Mouse (Mus musculus): ENCODE measurements around the gene Ypel5. TPM values are rescaled to one million over a fixed set of nuclear protein-coding genes. Genes with fewer than 3 reads are reported as not detected.

Ypel5 gene
- polyA plus RNA-seq, 1 experiment from 2014 or later, result 109 TPM

DNA sequence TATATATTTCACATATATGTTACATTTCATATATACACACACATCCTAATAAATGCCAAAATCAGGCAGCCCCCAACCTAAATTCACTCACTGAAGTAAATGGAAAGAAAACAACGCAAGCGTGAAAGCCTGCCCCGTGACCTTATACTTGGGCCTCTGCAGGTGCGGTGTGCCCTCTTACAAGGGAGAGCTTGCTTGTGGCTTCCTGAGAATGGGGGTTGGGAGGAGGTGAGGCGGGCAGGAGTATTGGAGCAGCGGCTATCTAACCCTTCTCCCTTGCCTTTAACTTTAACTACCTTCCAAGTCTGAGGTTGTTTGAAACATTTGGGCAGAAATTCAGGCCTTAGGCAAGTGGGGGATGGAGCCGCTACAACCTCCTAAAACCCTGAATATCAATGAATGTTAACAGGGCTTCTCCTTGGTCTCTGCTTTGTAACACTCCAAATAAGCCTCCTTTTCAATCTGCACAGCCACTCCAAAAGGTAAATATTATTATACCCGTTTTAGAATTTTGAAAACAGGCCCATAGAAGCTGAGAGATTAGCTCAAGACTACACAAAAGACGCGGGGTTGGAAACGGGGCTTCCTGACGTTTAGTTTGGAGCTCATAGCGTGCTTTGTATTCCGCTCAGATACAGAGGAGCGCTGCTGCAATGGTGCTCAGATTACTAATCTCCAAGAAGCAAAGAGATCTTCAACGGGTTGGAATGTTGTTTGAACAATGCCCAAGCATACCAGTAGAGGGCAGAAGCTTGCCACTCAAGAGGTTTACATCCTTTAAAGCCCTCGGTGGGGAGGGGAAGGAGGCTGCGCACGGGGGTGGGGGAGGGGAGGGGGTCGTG, 53.5 kb downstream of the Ypel5 start:
- DNase-seq (ENCODE audit: low spot score), result peak; percentile 85
- H3K9me3 ChIP-seq (ENCODE audit: low read length), result no peaks in the 10 kb centered on the region
- no peaks in the 10 kb centered on the region for H3K27me3 ChIP-seq (replicated peaks; ENCODE audit: insufficient read depth, low read length)
- TF ChIP-seq CTCF (IDR thresholded peaks at IDR 0.05) (peak; percentile 84), EP300 (IDR thresholded peaks at IDR 0.05) (no peak)
- no peaks in the 10 kb centered on the region for H3K4me1 ChIP-seq (ENCODE audit: insufficient read depth, low read depth, low read length)
- WGBS, result 24% methylated on average over 18 of the region's 20 CpGs
- ATAC-seq, result peak; percentile 76
- no peaks in the 10 kb centered on the region for H3K36me3 ChIP-seq (ENCODE audit: insufficient read depth, low read length)
- H3K9ac ChIP-seq (replicated peaks; ENCODE audit: low read depth), result no peak overlapping the region
- no peak overlapping the region for H3K4me3 ChIP-seq (ENCODE audit: low read depth, low read length)
- H3K4me2 ChIP-seq (replicated peaks; ENCODE audit: low read depth, low read length), result peak overlapping the region; percentile 19; the same call in 1 of the 2 replicates
- no peak overlapping the region for H3K27ac ChIP-seq (ENCODE audit: low read length)

DNA sequence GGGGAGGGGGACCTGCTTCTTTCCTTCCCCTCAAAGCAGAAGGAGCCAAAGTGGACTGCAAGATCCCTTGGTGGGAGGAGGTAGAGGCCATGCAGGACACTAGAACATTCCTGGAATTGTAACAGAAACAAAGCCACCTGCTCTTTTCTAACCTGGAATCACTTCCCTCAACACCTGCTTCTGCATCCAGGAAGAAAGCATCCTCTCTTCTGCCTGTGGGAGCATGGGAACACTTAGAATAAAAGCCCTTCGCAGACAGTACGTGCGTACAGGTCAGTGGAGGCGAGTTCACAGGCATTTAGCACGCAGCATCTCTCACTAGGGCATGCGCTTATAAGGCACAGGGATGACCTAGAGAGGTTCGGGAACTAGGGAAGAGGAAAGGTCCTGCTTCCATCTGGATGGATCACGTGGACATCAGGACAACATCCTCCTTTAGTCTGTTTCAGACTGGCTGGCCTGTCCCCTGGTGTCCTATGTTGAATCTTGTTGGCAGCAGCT, 54.2 kb downstream of the Ypel5 start:
- Histone ChIP-seq H3K4me1 (ENCODE audit: insufficient read depth, low read depth, low read length) (no peaks in the 10 kb centered on the region), H3K36me3 (ENCODE audit: insufficient read depth, low read length) (no peaks in the 10 kb centered on the region), H3K4me3 (ENCODE audit: low read depth, low read length) (no peak overlapping the region), H3K27ac (ENCODE audit: low read length) (no peak overlapping the region), H3K27me3 (replicated peaks; ENCODE audit: insufficient read depth, low read length) (no peaks in the 10 kb centered on the region), H3K9me3 (ENCODE audit: low read length) (no peaks in the 10 kb centered on the region), H3K9ac (replicated peaks; ENCODE audit: low read depth) (no peak overlapping the region), H3K4me2 (replicated peaks; ENCODE audit: low read depth, low read length) (no peak overlapping the region)
- ATAC-seq (0 out of 2 replicates have a peak, but pooled peaks have one; percentile 8), DNase-seq (ENCODE audit: low spot score) (no peak)
- TF ChIP-seq CTCF (IDR thresholded peaks at IDR 0.05) (no peak), EP300 (IDR thresholded peaks at IDR 0.05) (no peak)
- 56% methylated on average over 8 of the region's 8 CpGs for WGBS

DNA sequence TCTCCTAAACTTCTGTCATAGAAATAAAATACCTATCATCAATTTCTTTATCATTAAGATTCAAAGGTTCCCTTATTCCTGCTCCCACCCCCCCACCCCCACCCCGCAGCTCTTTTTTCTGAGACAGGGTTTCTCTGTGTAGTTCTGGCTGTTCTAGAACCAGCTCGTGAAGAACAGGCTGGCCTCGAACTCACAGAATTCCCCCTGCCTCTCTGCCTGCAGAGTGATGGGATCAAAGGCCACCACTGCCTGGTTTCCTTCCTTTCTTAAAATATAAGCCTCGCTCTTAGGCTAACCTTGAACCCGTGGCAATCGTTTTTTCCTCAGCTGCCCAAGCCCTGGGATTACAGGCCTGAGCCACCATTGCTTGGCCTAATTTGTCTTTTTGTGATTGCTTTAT, 55.3 kb downstream of the Ypel5 start:
- Histone ChIP-seq H3K36me3 (ENCODE audit: insufficient read depth, low read length) (no peaks in the 10 kb centered on the region), H3K27me3 (replicated peaks; ENCODE audit: insufficient read depth, low read length) (no peaks in the 10 kb centered on the region), H3K4me1 (ENCODE audit: insufficient read depth, low read depth, low read length) (no peaks in the 10 kb centered on the region), H3K27ac (ENCODE audit: low read length) (no peak overlapping the region), H3K4me3 (ENCODE audit: low read depth, low read length) (no peak overlapping the region), H3K9me3 (ENCODE audit: low read length) (no peaks in the 10 kb centered on the region), H3K4me2 (replicated peaks; ENCODE audit: low read depth, low read length) (no peak overlapping the region), H3K9ac (replicated peaks; ENCODE audit: low read depth) (no peak overlapping the region)
- ATAC-seq, result no peak
- WGBS, result 87% methylated on average over 6 of the region's 6 CpGs
- TF ChIP-seq CTCF (IDR thresholded peaks at IDR 0.05) (no peak), EP300 (IDR thresholded peaks at IDR 0.05) (no peak)
- DNase-seq (ENCODE audit: low spot score), result no peak

DNA sequence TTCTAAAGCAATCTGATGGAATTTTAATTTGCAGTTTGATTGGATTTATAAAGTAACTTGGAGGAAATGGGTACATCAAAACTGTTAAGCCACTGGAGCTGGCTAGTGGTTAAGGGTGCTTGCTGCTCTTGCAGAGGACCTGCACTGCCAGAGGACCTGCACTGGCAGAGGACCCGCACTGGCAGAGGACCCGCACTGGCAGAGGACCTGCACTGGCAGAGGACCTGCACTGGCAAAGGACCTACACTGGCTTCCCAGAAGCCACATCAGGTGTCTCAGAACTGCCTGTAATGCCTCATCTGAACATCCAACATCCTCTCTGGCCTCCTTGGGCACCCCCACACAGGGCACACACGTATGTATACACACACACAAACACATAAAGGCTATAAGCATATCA, 59.3 kb downstream of the Ypel5 start:
- ATAC-seq, result no peak
- Histone ChIP-seq H3K27me3 (replicated peaks; ENCODE audit: insufficient read depth, low read length) (no peaks in the 10 kb centered on the region), H3K4me1 (ENCODE audit: insufficient read depth, low read depth, low read length) (no peaks in the 10 kb centered on the region), H3K4me3 (ENCODE audit: low read depth, low read length) (no peak overlapping the region), H3K36me3 (ENCODE audit: insufficient read depth, low read length) (no peaks in the 10 kb centered on the region), H3K4me2 (replicated peaks; ENCODE audit: low read depth, low read length) (no peak overlapping the region), H3K9me3 (ENCODE audit: low read length) (no peaks in the 10 kb centered on the region), H3K9ac (replicated peaks; ENCODE audit: low read depth) (no peak overlapping the region), H3K27ac (ENCODE audit: low read length) (no peak overlapping the region)
- TF ChIP-seq CTCF (IDR thresholded peaks at IDR 0.05) (no peak), EP300 (IDR thresholded peaks at IDR 0.05) (no peak)
- DNase-seq (ENCODE audit: low spot score), result no peak
- WGBS, result 94% methylated on average over 3 of the region's 3 CpGs

DNA sequence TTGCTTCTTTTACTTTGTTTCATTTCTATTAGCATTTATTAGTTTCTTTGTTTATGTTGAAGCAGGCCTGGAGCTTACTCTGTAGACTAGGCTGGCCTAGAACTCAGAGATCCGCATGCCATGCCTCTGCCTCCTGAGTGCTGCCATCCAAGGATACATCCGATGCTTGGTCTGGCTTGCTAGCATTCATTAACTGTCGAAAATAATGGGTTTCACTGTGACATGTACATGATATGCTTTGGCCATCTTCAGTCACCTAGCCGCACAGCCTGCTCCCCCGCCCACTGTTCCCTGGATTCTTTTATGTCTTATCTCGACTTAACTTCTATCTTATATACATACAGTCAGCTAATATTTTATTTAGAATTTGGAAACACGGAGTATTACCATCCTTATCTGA, 60.8 kb downstream of the Ypel5 start:
- no peak for TF ChIP-seq CTCF (IDR thresholded peaks at IDR 0.05)
- TF ChIP-seq EP300 (IDR thresholded peaks at IDR 0.05), result no peak
- H3K9ac ChIP-seq (replicated peaks; ENCODE audit: low read depth), result no peak overlapping the region
- H3K27ac ChIP-seq (ENCODE audit: low read length), result no peak overlapping the region
- no peaks in the 10 kb centered on the region for H3K27me3 ChIP-seq (replicated peaks; ENCODE audit: insufficient read depth, low read length)
- H3K36me3 ChIP-seq (ENCODE audit: insufficient read depth, low read length), result no peaks in the 10 kb centered on the region
- no peak overlapping the region for H3K4me3 ChIP-seq (ENCODE audit: low read depth, low read length)
- no peaks in the 10 kb centered on the region for H3K9me3 ChIP-seq (ENCODE audit: low read length)
- no peak for DNase-seq (ENCODE audit: low spot score)
- H3K4me2 ChIP-seq (replicated peaks; ENCODE audit: low read depth, low read length), result no peak overlapping the region
- ATAC-seq, result no peak
- 54% methylated on average over 7 of the region's 7 CpGs for WGBS
- no peaks in the 10 kb centered on the region for H3K4me1 ChIP-seq (ENCODE audit: insufficient read depth, low read depth, low read length)

DNA sequence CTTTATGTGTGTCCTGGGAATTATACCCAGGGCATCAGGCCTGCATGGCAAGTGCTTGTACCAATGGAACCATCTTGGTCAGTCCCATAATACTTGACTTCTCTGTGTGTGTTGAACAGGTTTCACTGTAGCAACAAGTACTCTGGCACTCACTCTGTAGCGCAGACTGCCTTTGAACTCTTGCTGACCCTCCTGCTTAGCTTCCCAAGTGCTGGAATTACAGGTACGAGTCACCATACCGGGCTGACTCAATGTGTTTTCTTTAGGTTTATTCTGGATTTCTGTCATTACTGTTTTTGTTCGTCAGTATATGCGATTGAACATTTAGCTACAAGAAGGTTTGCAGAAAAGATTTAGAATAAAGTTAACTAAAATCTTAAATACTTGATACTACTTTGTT, 61.7 kb downstream of the Ypel5 start:
- WGBS, result 65% methylated on average over 5 of the region's 5 CpGs
- DNase-seq (ENCODE audit: low spot score), result no peak

More for the DNA sequence above, 61.7 kb downstream of the Ypel5 start:
- Histone ChIP-seq H3K4me2 (replicated peaks; ENCODE audit: low read depth, low read length) (no peak overlapping the region), H3K27ac (ENCODE audit: low read length) (no peak overlapping the region), H3K9me3 (ENCODE audit: low read length) (no peaks in the 10 kb centered on the region), H3K4me1 (ENCODE audit: insufficient read depth, low read depth, low read length) (no peaks in the 10 kb centered on the region), H3K27me3 (replicated peaks; ENCODE audit: insufficient read depth, low read length) (no peaks in the 10 kb centered on the region), H3K9ac (replicated peaks; ENCODE audit: low read depth) (no peak overlapping the region), H3K4me3 (ENCODE audit: low read depth, low read length) (no peak overlapping the region), H3K36me3 (ENCODE audit: insufficient read depth, low read length) (no peaks in the 10 kb centered on the region)
- no peak for TF ChIP-seq CTCF (IDR thresholded peaks at IDR 0.05)
- TF ChIP-seq EP300 (IDR thresholded peaks at IDR 0.05), result no peak
- ATAC-seq, result no peak
